Mouse (Mus musculus) olfactory bulb, adult 2 months (tissue): ENCODE measurements around the gene Kif1b. TPM values are rescaled to one million over a fixed set of nuclear protein-coding genes. Genes with fewer than 3 reads are reported as not detected.

ENCODE experiments used
- H3K27ac ChIP-seq: fragments of 200-500 bp; 2 replicates; pipeline ENCODE4 v1.5.1; 2012; ENCODE audit warnings: low read depth, low read length; ENCODE audit not compliant: insufficient read depth
- H3K4me1 ChIP-seq: fragments of 200-500 bp; 2 replicates; pipeline ENCODE4 v1.6.1; 2012; ENCODE audit warnings: low read length; ENCODE audit not compliant: control insufficient read depth, insufficient read depth
- H3K4me3 ChIP-seq: fragments of 200-500 bp; 2 replicates; pipeline ENCODE4 v1.5.1; 2012; ENCODE audit warnings: mild to moderate bottlenecking, low read depth, low read length, moderate library complexity; ENCODE audit not compliant: insufficient read depth
- CTCF ChIP-seq: fragments of 200-500 bp; IDR thresholded peaks from 2 replicates; pipeline ENCODE4 v1.5.1; 2012; ENCODE audit warnings: low read depth, mild to moderate bottlenecking, low read length, moderate library complexity; ENCODE audit not compliant: insufficient read depth
- POLR2A ChIP-seq: fragments of 200-500 bp; IDR thresholded peaks from 2 replicates; pipeline ENCODE4 v1.6.1; 2012; ENCODE audit warnings: mild to moderate bottlenecking, low read depth, low read length, moderate library complexity; ENCODE audit not compliant: insufficient read depth
- WGBS: fragments of 180-500 bp; shearing (Covaris S2); methylation state at CpG from one replicate; pipeline ENCODE4 v1.1.7; 2018; 5-methylcytosine and 5-hydroxymethylcytosine counted together
- polyA plus RNA-seq: library from polyadenylated mRNA; stranded (reverse); fragments of >200 nt; gene quantifications from 2 replicates; pipeline ENCODE4 v1.2.4, GENCODE M21; 2012; ENCODE audit warnings: low replicate concordance; ENCODE audit not compliant: missing spikeins, insufficient read depth, insufficient read length

The Kif1b gene
- polyA plus RNA-seq, 1 experiment = 79.8 TPM

GRCm38 (mm10) chr4:149150721-149151120 lies 156.8 kb downstream of the Kif1b start:
- H3K27ac ChIP-seq = no peak overlapping the region
- H3K4me3 ChIP-seq = no peak overlapping the region
- no peaks in the 10 kb centered on the region for H3K4me1 ChIP-seq
- WGBS = 96% methylated on average over 11 of the region's 11 CpGs
- TF ChIP-seq CTCF = no peak
- no peak for TF ChIP-seq POLR2A

DNA sequence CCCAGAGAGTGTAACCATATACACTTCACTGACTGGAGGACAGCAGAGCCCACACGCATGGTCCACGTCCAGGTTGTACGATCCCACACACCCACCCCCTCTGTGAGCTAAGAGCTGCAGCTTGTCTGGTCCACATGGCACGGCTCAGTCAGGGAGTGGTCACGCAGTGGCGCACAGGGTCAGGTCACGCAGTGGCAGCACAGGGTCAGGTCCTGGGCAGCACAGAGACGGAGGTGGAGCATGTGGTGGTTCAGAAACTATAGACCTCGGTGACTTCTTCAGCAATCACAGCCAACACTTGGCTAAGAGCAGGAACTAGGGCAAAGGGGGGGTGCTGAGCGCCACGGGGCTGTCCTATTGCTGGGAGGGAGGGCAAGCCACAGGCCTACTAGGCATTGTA lies 157.2 kb downstream of the Kif1b start:
- no peak overlapping the region for H3K4me3 ChIP-seq
- TF ChIP-seq CTCF = no peak
- TF ChIP-seq POLR2A = no peak
- WGBS = 90% methylated on average over 11 of the region's 11 CpGs
- no peak overlapping the region for H3K27ac ChIP-seq
- H3K4me1 ChIP-seq = no peaks in the 10 kb centered on the region

DNA sequence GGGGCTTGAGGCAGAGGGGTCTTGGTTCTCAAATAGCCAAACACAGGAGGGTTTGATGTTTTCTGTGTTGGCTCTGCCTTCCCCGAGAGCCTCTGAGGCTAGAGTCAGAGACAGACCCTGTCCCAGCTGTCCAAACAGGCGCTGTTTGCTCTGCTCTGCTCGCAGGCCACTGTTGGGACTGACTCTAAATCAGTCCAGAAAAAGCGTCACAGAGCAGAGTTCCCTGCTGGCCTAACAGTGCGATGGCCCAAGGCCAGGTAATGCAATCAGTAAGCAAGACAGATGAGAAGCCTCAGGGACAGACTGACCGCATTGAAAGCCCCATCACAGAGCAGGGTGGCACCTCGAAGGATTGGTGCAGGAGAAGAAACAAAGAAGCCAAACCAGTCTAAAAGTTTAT lies 157.9 kb downstream of the Kif1b start:
- H3K27ac ChIP-seq = no peak overlapping the region
- H3K4me3 ChIP-seq = no peak overlapping the region
- 85% methylated on average over 7 of the region's 7 CpGs for WGBS
- TF ChIP-seq POLR2A (no peak), CTCF (no peak)
- no peaks in the 10 kb centered on the region for H3K4me1 ChIP-seq

DNA sequence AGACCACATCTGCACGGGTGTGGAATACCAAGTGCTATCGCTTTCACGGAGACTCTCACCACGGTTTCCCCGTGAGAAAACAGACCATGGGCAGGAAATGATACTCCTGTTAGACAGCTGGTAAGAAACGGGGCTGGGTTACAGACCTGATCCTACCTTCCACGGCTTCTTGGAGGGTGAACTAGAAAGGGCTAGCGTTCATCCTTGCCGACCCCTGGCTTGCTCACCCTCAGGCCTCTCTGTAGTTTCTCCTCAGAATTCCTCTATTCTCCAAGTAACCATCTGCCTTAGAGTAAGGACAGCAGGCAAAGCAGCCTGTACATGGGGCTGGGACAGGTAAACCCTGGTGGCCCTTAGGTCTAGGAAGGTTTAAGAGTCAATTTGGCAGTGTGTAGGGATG lies 158.3 kb downstream of the Kif1b start:
- no peak overlapping the region for H3K4me3 ChIP-seq
- TF ChIP-seq CTCF = no peak
- no peak for TF ChIP-seq POLR2A
- no peak overlapping the region for H3K27ac ChIP-seq
- 81% methylated on average over 9 of the region's 9 CpGs for WGBS
- no peaks in the 10 kb centered on the region for H3K4me1 ChIP-seq

DNA sequence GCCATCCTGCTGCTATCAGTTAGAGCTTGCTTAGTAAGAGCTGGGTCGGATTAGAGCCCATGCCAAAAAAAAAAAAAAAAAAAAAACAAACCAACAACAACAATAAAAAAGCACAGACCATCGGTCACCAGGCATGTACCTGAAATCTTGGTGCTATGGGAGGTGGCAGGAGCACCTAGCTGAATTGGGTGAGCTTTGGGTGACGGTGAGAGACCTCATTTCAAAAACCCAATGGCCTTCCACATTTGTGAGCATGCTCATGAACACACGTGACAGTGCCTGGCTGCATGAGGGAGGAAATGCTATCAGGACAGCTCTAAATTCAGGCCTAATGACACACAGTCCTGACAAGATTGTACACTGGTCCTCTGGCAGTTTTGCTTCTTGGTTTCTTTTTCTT lies 159.4 kb downstream of the Kif1b start:
- no peak overlapping the region for H3K27ac ChIP-seq
- no peaks in the 10 kb centered on the region for H3K4me1 ChIP-seq
- WGBS = 89% methylated on average over 4 of the region's 4 CpGs
- H3K4me3 ChIP-seq = no peak overlapping the region
- TF ChIP-seq CTCF (no peak), POLR2A (no peak)

DNA sequence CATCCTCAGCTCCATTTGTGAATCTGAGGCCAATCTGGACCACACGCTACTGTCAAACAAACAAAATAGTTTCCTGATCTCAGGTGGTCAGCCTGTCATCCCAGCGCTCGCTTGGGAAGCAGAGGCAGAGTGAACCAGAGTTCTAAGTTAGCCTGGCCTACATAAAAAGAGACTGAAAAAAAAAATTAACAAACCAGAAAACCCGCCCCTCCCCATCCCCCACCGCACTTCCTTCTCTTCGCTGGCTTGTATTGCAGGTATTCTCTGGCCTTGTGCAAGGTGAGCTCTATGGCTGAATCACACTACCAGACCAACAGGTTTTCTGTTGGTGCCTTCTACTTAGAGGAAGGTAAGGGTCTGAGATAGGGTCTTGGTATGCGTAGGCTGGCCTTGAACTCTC lies 160.0 kb downstream of the Kif1b start:
- H3K4me3 ChIP-seq = no peak overlapping the region
- no peaks in the 10 kb centered on the region for H3K4me1 ChIP-seq
- no peak for TF ChIP-seq POLR2A
- no peak for TF ChIP-seq CTCF
- WGBS = 89% methylated on average over 7 of the region's 7 CpGs
- H3K27ac ChIP-seq = no peak overlapping the region

DNA sequence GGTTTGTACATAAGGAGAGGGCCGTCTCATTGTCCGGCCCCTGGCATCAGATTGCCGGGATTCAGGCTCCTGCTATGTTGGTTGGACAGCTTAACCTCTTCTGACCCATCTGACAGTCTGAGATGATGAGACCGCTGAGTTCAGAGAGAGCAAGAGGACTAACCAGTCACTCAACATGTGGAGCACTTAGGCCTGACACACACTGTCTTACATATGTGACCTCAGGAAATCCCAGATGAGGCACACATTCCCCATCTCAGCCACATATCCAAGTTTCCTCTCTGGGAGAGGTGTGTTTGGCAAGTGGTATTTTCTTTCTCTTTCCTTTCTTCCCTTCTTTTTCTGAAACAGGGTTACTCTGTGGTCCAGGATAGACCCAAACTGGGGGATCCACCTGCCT lies 162.3 kb downstream of the Kif1b start:
- Histone ChIP-seq H3K27ac (no peak overlapping the region), H3K4me3 (no peak overlapping the region), H3K4me1 (no peaks in the 10 kb centered on the region)
- WGBS = 95% methylated on average over 4 of the region's 4 CpGs
- TF ChIP-seq POLR2A (no peak), CTCF (no peak)

DNA sequence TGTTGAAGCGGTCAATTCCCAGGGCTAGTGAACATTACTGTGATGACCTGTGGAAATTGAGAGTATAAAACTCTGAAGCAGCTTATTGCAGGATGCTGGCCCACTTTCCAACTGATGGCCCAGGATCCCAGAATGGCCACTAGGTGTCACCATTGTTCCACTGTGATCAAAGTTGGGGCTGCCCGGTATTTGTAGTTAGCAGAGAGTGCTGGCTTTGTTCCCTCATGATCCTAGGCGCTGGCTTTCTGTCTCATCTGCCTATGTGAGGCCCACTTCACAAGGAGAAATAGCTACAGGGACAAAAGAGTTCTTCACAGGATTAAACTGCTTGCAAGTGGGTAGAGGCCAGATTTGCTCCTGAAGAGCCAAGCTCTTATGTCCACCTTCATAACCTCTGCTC lies 163.0 kb downstream of the Kif1b start:
- TF ChIP-seq POLR2A = no peak
- TF ChIP-seq CTCF = peak; percentile 24; the same call in 1 of the 2 replicates
- Histone ChIP-seq H3K4me3 (no peak overlapping the region), H3K27ac (no peak overlapping the region), H3K4me1 (no peaks in the 10 kb centered on the region)
- WGBS = 9% methylated on average over 3 of the region's 3 CpGs

DNA sequence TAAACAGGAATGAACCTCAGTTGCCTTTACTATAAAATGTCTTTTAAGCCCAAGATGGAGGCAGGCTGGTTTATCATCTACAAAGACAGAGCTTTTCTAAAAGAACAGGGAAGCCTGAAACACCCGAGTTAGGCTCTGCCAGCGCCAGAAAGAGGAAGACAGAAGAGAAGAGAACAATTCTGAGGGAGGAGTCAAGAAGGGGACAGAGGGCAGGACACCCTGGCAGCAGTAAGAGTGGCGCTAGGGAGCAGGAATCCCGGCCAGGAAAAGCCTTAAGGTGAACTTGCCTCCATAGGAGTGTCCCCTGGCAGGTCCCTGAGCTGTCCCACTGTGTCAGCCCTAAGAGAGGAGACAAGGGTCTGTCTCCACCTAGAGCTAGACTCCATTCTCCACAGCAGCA lies 163.9 kb downstream of the Kif1b start:
- TF ChIP-seq POLR2A (no peak), CTCF (no peak)
- H3K4me1 ChIP-seq = no peaks in the 10 kb centered on the region
- 40% methylated on average over 4 of the region's 4 CpGs for WGBS
- no peak overlapping the region for H3K27ac ChIP-seq
- no peak overlapping the region for H3K4me3 ChIP-seq

GRCm38 (mm10) chr4:149138515-149138914 lies 169.0 kb downstream of the Kif1b start:
- Histone ChIP-seq H3K4me1 (peaks cover 4% of the 10 kb centered on the region; the same call in 1 of the 2 replicates), H3K4me3 (no peak overlapping the region), H3K27ac (no peak overlapping the region)
- TF ChIP-seq CTCF = no peak
- no peak for TF ChIP-seq POLR2A
- 91% methylated on average over 8 of the region's 8 CpGs for WGBS
